Mouse (Mus musculus): ENCODE measurements at regions not wholly inside any gene's neighbourhood (a gene's known extent, or its start where the extent isn't known, plus 50 kb on each side); places are given as distances from the start of the nearest gene placed in this dataset.
A peak's percentile ranks its signal among the peaks of the same experiment; 100 is the strongest.

- Histone ChIP-seq H3K9me3 (ENCODE audit: control insufficient read depth, low read length) (no peaks in the 10 kb centered on the region), H3K9ac (ENCODE audit: low read depth, low read length) (no peak overlapping the region), H3K4me2 (replicated peaks; ENCODE audit: low read depth, low read length) (no peak overlapping the region), H3K27ac (ENCODE audit: low read depth, low read length) (no peak overlapping the region), H3K27me3 (ENCODE audit: control insufficient read depth, insufficient read depth, low read length) (no peaks in the 10 kb centered on the region), H3K36me3 (ENCODE audit: control insufficient read depth, insufficient read depth, low read length) (no peaks in the 10 kb centered on the region), H3K4me3 (ENCODE audit: low read depth, low read length) (no peak overlapping the region), H3K4me1 (replicated peaks; ENCODE audit: control insufficient read depth, insufficient read depth, low read length) (no peaks in the 10 kb centered on the region)
- DNase-seq (ENCODE audit: low spot score) (no peak), ATAC-seq (ENCODE audit: low FRiP score) (no peak)
Observed at GRCm38 (mm10) chr17:93355238-93355637, 156.4 kb downstream of the Adcyap1 start.

DNA sequence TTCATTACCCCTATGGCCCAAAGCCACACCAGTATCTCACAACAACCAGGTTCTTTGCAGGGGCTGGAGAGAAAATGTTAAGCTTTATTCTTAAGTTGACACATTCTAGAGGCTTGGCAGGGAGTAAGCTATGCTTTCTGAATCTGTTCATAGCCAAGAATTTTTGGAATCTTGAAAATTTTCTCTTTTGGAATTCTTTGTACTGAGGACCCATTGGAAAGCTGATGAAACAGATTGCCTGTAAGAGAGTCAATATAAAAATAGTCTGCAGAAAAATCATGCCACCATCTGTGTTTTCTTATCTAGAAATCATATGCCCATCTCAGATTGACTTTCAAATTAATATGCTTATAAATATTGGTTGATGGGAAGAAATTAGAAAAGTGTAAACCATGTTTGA lies 164.1 kb downstream of the Adcyap1 start:
- ATAC-seq (ENCODE audit: low FRiP score) (no peak), DNase-seq (ENCODE audit: low spot score) (no peak)
- H3K27me3 ChIP-seq (ENCODE audit: control insufficient read depth, insufficient read depth, low read length), result no peaks in the 10 kb centered on the region
- H3K9me3 ChIP-seq (ENCODE audit: control insufficient read depth, low read length), result no peaks in the 10 kb centered on the region
- H3K4me3 ChIP-seq (ENCODE audit: low read depth, low read length), result no peak overlapping the region
- H3K4me2 ChIP-seq (replicated peaks; ENCODE audit: low read depth, low read length), result no peak overlapping the region
- no peaks in the 10 kb centered on the region for H3K36me3 ChIP-seq (ENCODE audit: control insufficient read depth, insufficient read depth, low read length)
- no peaks in the 10 kb centered on the region for H3K4me1 ChIP-seq (replicated peaks; ENCODE audit: control insufficient read depth, insufficient read depth, low read length)
- H3K27ac ChIP-seq (ENCODE audit: low read depth, low read length), result no peak overlapping the region
- H3K9ac ChIP-seq (ENCODE audit: low read depth, low read length), result no peak overlapping the region

- Histone ChIP-seq H3K9ac (ENCODE audit: low read depth, low read length) (no peak overlapping the region), H3K4me2 (replicated peaks; ENCODE audit: low read depth, low read length) (no peak overlapping the region), H3K4me3 (ENCODE audit: low read depth, low read length) (no peak overlapping the region), H3K4me1 (replicated peaks; ENCODE audit: control insufficient read depth, insufficient read depth, low read length) (no peaks in the 10 kb centered on the region), H3K9me3 (ENCODE audit: control insufficient read depth, low read length) (no peaks in the 10 kb centered on the region), H3K36me3 (ENCODE audit: control insufficient read depth, insufficient read depth, low read length) (no peaks in the 10 kb centered on the region), H3K27ac (ENCODE audit: low read depth, low read length) (no peak overlapping the region), H3K27me3 (ENCODE audit: control insufficient read depth, insufficient read depth, low read length) (no peaks in the 10 kb centered on the region)
- ATAC-seq (ENCODE audit: low FRiP score) (no peak), DNase-seq (ENCODE audit: low spot score) (no peak)
Observed at GRCm38 (mm10) chr17:93377453-93378091, 178.8 kb downstream of the Adcyap1 start.

- WGBS, result 95% methylated on average over 4 of the region's 4 CpGs
- H3K27ac ChIP-seq (ENCODE audit: low read depth, low read length), result no peak overlapping the region
Observed at GRCm38 (mm10) chr17:93379789-93380398, 181.1 kb downstream of the Adcyap1 start.

DNA sequence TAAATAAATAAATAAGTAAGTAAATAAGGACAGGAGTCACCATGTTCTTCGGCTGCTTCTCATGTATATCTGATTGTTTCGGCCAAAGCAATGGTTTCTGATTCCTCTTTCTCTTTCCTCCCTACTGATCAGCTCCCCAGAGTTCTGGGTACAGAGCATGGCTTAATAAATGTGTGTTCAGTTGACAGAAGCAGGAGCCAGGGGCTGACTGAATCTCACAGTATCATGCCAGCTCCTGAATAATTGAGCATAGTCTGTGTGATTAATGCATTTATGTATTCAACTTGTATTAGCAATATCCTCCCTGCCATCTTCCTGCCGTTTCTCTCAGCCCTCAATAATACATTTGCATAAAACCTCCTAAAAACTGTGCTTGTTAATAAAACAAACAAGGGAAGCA lies 191.4 kb downstream of the Adcyap1 start:
- H3K9me3 ChIP-seq (ENCODE audit: control insufficient read depth, low read length), result no peaks in the 10 kb centered on the region
- no peak overlapping the region for H3K9ac ChIP-seq (ENCODE audit: low read depth, low read length)
- 85% methylated on average over 3 of the region's 3 CpGs for WGBS
- H3K4me1 ChIP-seq (replicated peaks; ENCODE audit: control insufficient read depth, insufficient read depth, low read length), result no peaks in the 10 kb centered on the region
- no peak overlapping the region for H3K4me3 ChIP-seq (ENCODE audit: low read depth, low read length)
- no peak overlapping the region for H3K27ac ChIP-seq (ENCODE audit: low read depth, low read length)
- DNase-seq (ENCODE audit: low spot score), result no peak
- no peaks in the 10 kb centered on the region for H3K36me3 ChIP-seq (ENCODE audit: control insufficient read depth, insufficient read depth, low read length)
- no peaks in the 10 kb centered on the region for H3K27me3 ChIP-seq (ENCODE audit: control insufficient read depth, insufficient read depth, low read length)
- no peak overlapping the region for H3K4me2 ChIP-seq (replicated peaks; ENCODE audit: low read depth, low read length)
- ATAC-seq (ENCODE audit: low FRiP score), result no peak

More at GRCm38 (mm10) chr17:93379789-93380398, 181.1 kb downstream of the Adcyap1 start:
- DNase-seq (ENCODE audit: low spot score), result no peak
- Histone ChIP-seq H3K36me3 (ENCODE audit: control insufficient read depth, insufficient read depth, low read length) (no peaks in the 10 kb centered on the region), H3K9ac (ENCODE audit: low read depth, low read length) (no peak overlapping the region), H3K9me3 (ENCODE audit: control insufficient read depth, low read length) (no peaks in the 10 kb centered on the region), H3K4me1 (replicated peaks; ENCODE audit: control insufficient read depth, insufficient read depth, low read length) (no peaks in the 10 kb centered on the region), H3K4me2 (replicated peaks; ENCODE audit: low read depth, low read length) (no peak overlapping the region), H3K27me3 (ENCODE audit: control insufficient read depth, insufficient read depth, low read length) (no peaks in the 10 kb centered on the region), H3K4me3 (ENCODE audit: low read depth, low read length) (no peak overlapping the region)
- no peak for ATAC-seq (ENCODE audit: low FRiP score)

- no peaks in the 10 kb centered on the region for H3K36me3 ChIP-seq (ENCODE audit: control insufficient read depth, insufficient read depth, low read length)
- H3K9me3 ChIP-seq (ENCODE audit: control insufficient read depth, low read length), result no peaks in the 10 kb centered on the region
- DNase-seq (ENCODE audit: low spot score) (peak; percentile 1), ATAC-seq (ENCODE audit: low FRiP score) (peak; percentile 56; the same call in 1 of the 2 replicates)
- H3K4me2 ChIP-seq (replicated peaks; ENCODE audit: low read depth, low read length), result no peak overlapping the region
- H3K27ac ChIP-seq (ENCODE audit: low read depth, low read length), result no peak overlapping the region
- H3K4me1 ChIP-seq (replicated peaks; ENCODE audit: control insufficient read depth, insufficient read depth, low read length), result no peaks in the 10 kb centered on the region
- H3K4me3 ChIP-seq (ENCODE audit: low read depth, low read length), result no peak overlapping the region
- WGBS, result 63% methylated on average over 1 of the region's 1 CpGs
- no peaks in the 10 kb centered on the region for H3K27me3 ChIP-seq (ENCODE audit: control insufficient read depth, insufficient read depth, low read length)
- H3K9ac ChIP-seq (ENCODE audit: low read depth, low read length), result no peak overlapping the region
Observed at GRCm38 (mm10) chr17:93409329-93409728, 210.5 kb downstream of the Adcyap1 start.

Data from hindbrain, embryonic 11.5 days (tissue).